Mouse (Mus musculus) spleen, postnatal 10 days (tissue): ENCODE measurements around the gene Erich2.

Source experiments
- DNase-seq, 2 experiments: peaks; one replicate each; pipeline ENCODE4 v3.0.0; 2021 to 2022; ENCODE audit warnings: low spot score in 2 of 2

Erich2 gene

DNA sequence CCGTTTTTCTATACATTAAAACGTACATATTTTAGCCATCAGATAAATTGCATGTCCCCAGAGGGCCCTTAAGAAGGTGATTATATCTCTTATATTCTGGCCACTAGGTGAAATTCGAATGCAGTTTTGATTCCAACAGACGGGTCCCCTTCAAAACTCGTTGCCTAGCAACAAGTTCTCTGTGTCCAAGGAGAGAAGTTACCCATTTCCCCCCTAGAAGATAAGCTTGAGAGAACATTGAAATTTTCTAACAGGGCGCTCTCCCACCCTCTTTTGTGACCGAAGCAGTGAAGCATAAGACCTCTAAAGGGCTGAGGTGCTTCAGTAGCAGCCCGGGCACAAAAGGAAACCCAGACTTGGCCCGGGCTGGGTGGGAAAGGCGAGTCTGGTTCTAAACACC lies at the start of gene Erich2:
Gene Erich2, plus strand, starts transcription at position 324 of the 400 bp plus-strand sequence.
- DNase-seq: no peak

DNA sequence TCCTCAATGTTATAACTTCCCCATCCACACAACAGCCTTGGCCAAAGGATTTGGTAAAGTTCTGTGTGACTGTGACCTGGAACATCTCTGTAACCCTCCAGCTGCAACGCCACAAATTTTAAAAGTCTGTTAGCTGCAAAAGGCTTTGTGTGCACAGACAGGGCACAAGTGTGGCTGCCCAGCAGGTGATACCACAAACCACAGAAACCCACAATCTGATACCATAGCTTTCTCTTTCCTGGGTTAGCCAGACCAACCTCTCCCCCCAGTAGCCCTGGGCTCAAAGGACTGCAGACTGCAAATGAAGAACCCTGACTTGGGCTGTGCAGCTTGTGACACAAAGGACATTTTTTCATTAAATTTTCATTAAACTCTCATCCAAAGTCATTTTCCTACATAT lies 45.0 kb upstream of the Erich2 start:
- DNase-seq: no peak

GRCm38 (mm10) chr2:70471136-70471535 lies 37.5 kb upstream of the Erich2 start:
- no peak for DNase-seq

DNA sequence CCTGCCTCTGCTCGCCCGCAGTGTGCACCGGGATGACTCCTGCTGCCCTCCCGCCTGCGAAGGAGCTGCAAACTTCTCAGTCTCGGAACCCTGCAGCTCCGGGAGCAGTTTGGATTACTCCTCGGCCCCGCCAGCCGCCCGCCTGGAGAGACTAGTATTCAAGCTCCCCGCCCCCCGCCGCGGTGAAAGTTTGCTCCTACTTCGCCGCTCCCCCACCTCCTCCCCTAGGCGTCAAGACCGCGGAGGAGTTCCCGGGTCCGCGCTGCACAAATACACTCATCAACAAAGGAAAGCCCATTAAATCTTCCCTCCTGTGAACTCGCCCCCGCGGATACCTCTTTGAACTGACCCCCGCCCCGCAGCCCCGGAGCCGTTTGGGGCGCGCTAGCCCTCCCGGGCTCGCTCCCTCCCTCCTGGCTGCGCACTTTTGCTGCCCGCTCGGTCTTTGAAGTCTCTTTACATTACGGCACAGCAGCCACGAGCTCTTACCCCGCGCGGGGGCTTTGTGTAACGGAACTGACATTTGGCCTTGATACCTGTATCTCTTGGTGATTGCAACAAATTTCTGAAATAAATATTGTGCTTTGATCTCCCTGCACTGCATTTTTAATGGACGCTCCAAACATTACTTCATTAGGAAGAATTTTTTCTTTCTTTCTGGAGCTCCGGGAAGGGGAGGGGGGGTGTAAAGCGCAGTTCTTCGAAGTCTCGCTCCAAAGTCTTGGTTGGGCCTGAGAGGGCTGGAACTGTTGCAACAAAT lies 36.6 kb upstream of the Erich2 start:
- peak in 1 of 2 experiments; percentile 17 for DNase-seq

GRCm38 (mm10) chr2:70497715-70498318 lies 10.8 kb upstream of the Erich2 start:
- DNase-seq: no peak

DNA sequence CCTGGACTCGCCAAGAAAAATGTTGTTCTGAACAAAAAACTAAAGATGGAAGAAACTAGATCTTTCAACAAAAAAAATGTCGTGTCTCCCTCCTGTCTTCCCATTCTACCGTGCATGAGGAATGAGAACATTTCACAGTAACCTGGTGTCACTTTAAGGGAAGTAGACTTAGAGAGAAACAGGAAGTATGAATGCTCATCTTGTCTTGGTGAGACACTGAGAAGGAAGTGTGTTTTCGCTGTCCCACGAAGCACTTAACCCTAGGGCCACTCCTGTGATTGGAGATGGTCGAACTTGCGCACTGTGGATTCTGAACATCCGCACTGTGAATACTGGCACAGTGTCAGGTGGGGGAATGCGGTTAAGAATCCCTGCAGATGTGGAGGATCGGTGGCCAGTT lies 5.2 kb upstream of the Erich2 start:
- DNase-seq: no peak

DNA sequence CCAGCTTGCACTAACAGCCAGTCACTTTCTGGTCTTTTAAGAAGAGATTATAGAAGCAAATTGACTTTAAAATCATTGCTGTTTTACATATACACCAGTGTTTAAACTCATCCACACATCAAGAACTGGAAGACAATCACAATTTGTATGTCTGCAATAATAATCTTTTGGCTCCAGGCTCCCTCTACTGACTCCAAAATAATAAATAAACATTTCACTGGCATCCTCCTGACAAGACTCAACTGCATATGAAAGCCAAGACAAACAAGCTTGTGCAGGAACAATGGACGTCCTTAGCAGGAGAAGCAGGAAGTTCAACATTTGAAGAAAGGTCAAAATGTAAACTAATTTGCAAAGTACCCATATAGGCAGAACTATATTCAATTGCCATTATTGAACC lies 3.4 kb upstream of the Erich2 start:
- no peak for DNase-seq

DNA sequence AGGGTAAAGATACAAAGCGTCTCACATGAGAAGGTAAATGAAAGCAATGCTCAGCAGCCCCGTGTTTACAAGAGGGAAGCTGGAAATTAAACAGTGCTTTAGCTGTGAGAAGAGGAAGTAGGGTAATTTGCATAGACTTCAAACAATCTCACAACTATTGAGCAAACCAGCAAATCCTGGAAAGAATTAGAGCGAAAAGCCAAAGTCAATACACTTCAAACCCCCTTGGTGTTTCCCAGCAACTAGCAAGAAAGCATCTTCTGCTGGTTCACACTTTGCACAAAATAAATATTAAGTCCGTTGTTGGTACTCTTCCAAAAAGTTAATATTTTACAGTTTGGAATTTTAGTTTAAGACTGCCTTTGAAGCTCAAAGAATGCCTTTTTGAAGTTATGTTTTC lies 2.7 kb upstream of the Erich2 start:
- DNase-seq: no peak

DNA sequence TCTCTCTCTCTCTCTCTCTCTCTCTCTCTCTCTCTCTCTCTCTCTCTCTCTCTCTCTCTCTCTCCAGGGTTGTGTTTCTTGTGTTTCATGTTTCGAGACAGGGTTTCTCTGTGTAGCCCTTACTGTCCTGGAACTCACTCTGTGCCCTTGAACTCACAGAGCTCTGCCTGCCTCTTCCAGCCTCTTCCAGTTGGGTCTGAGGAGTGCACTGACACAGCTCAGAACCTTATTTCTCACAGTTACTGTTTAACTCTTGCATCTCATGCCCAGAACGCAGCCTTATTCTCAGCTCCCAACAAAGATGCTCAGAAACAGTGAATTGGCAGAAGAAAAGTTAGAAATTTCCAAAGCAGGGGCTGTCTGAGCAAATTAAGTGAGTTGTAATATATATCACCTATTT lies 2.2 kb upstream of the Erich2 start:
- DNase-seq: no peak

GRCm38 (mm10) chr2:70509021-70509632 lies 508 bp downstream of the Erich2 start:
- peak; percentile 7 to 44 for DNase-seq

GRCm38 (mm10) chr2:70538283-70538682 lies 29.7 kb downstream of the Erich2 start:
- DNase-seq: peak in 1 of 2 experiments; percentile 59

DNA sequence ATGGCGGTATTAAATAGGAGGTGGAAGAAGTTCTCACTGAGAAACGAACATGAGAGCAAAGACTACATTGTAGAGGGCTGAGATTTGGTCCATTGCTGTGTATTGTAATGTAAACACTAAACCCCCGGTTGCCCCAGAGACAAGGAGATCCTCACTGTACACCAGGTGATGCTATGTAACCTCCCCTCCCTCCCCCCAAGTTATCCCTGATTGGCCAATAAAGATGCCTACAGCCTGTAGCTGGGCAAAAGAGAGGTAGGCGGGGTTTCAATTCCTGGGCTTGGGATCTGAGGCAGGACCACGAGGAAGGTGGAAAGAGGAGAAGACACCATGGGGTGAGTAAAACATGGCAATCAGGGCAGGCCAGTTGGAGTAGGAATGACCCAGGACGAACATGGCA lies 42.1 kb downstream of the Erich2 start:
- no peak for DNase-seq

DNA sequence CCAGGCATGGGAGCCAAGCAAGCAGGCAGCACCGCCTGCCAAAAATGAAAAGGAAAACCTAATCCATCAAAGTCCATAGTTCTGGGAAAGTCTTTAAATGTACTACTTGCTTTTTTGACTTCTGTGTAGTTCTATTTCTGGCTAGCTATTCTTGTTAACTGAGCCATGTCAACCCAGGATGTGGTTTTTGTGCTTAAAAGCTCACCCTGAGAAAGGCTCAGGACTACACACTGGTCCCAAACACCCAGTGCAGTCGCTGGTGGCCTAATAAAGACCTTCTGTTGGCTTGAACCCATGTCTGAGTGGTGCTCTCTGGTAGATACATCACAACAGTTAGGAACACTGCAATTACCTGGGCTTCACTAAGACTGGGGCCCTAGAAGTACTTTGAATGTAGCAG lies 42.8 kb downstream of the Erich2 start:
- DNase-seq: no peak

DNA sequence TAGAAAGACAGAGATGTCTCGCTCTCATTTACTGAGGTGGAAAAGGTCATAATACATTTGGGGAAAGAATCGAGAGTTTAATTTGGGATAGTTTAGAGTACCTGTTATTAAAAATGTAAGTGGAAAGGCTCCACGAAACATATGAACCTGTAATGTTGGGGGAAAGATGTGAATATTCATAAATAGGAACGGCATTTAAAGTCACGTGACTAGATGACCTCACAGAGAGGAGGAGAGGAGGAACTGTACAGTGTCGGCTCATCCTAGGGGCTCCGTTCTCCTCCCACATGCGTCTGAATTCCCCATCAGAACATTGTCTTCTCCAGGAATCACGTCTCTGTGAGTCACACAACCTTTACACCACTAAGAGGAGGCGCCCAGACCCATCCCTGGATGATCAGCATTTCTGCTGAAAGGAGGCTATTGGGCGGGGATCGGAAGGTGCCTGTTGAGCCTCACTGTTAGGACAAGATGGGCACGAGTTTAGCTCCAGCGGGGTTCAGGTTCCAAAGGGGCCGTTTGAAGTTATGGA lies 43.5 kb downstream of the Erich2 start:
- no peak for DNase-seq

GRCm38 (mm10) chr2:70552772-70553171 lies 44.2 kb downstream of the Erich2 start, which contains the start of gene Gad1:
Gad1 (plus strand) TSS chr2:70553072.
- DNase-seq: no peak

GRCm38 (mm10) chr2:70553826-70554225 lies 45.2 kb downstream of the Erich2 start:
- peak in 1 of 2 experiments; percentile 50 for DNase-seq

DNA sequence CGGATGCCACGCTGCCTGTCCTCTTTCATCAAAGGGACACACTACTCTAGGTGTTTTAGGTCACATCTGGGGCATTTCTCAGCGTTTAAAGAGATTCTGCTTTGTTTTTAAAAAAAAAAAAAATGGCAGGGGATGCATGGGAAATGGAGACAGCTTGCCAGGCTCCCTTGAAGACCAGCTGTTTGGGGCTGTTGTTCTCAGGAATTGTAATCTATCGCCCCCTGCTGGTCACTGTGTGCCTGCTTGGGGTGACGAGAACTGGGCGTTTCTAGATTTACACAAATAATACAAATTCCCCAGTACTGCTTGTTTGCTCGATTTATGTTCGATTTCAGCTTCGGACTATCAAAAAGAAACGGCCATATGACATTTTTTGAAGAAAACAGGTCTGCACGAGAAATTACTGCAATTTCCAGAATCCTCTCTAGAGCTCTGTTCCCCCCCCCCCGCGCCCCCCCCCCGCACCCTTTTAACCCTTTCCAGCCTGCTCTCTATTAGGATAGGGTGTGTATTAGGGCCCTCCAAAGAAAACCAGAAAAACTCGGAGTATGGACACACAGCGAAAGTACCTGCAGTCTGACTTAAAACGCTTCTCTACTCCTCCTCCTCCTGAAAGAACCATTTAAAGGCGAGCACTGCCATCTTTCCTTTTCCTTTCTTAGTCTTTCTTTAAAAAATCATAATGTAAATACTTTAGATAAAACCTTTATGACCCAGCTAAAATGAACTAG lies 49.7 kb downstream of the Erich2 start:
- peak; percentile 34 to 81 for DNase-seq

GRCm38 (mm10) chr2:70558843-70559451 lies 50.3 kb downstream of the Erich2 start:
- peak in 1 of 2 experiments; percentile 47 for DNase-seq

DNA sequence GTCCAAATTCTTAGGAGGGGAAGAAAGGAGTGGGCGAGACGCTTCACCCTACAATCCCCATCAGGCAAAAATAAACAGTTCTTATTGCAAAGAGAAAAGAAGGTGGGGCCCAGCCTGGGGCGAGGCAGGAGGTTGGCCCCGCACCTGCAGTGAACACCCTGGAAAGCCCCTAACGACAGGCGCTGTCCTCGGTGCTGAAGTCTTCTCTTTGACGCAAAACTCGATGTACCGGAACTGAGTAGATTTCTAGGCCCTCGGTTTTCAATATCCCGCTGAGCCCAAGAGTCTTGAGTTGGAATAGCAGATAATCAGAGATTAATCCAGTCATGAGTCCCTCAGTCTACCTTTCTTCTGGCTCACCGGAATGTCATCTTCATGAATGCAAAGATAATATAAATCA lies 50.9 kb downstream of the Erich2 start:
- DNase-seq: peak; percentile 52 to 90

GRCm38 (mm10) chr2:70561077-70561795 lies 52.6 kb downstream of the Erich2 start:
- DNase-seq: peak in 1 of 2 experiments; percentile 57

DNA sequence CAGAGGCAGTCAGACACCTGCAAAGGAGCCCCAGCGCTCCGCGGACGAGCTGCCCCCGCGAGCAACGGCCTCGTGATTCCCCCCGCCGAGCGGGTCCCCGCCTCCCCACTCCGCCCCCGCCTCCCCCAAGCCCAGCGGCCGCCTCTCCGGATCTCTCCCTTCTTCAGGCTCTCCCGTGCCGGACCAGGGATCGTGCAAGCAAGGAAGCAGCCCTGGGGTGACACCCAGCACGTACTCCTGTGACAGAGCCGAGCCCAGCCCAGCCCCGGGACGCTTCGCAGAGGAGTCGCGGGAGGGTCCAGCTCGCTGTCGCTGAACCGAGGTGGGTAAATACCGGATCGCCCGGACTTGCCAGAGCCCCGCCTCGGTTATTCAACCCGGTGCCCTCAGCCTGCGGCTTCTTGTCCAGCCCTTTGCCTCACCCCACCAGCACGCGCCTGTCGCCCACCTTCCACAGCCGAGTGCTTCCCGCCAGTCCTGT lies 53.4 kb downstream of the Erich2 start:
- peak in 1 of 2 experiments; percentile 26 for DNase-seq
